Mouse (Mus musculus): ENCODE measurements around the gene Nps. TPM values are rescaled to one million over a fixed set of nuclear protein-coding genes. Genes with fewer than 3 reads are reported as not detected.
"Not testable (repeated sequence)": the region's sequence is repeated elsewhere in the genome, so short reads cannot be mapped to it uniquely, and the experiment has no call there.

The Nps gene
- not detected in 3 replicates for total RNA-seq (2017)

- not testable (repeated sequence) for ATAC-seq (replicated peaks; ENCODE audit: insufficient number of reproducible peaks, low FRiP score, low TSS enrichment, poor library complexity, severe bottlenecking)
These were observed at the start of gene Nps for GRCm38 (mm10) chr7:135258053-135258753. Nps (plus strand) TSS chr7:135258703.

- no peak for ATAC-seq (replicated peaks; ENCODE audit: insufficient number of reproducible peaks, low FRiP score, low TSS enrichment, poor library complexity, severe bottlenecking)
These were observed 49.4 kb upstream of the Nps start for GRCm38 (mm10) chr7:135208947-135209567.

- no peak for ATAC-seq (replicated peaks; ENCODE audit: insufficient number of reproducible peaks, low FRiP score, low TSS enrichment, poor library complexity, severe bottlenecking)
These were observed 48.2 kb upstream of the Nps start for GRCm38 (mm10) chr7:135210296-135210695.

DNA sequence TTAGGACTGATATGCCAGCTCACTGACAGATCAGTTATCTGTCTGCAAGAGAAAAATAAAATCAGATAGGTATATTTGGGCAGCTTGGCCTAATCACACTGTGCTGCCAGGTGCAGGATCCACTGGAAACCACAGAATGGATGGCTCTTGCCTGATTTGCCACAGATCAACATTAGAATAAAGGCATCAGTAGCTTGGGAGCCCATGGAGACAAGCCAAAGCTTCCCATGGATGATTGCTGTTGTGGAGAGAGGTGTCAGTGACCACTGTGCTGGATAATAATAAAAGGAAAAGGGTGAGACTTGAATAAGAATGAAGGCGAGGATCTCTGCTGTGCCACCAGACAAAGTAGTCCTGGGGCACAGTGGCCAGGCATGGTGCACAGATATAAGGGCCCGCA lies 47.7 kb upstream of the Nps start:
- no peak for ATAC-seq (replicated peaks; ENCODE audit: insufficient number of reproducible peaks, low FRiP score, low TSS enrichment, poor library complexity, severe bottlenecking)

- no peak for ATAC-seq (replicated peaks; ENCODE audit: insufficient number of reproducible peaks, low FRiP score, low TSS enrichment, poor library complexity, severe bottlenecking)
These were observed 46.0 kb upstream of the Nps start for GRCm38 (mm10) chr7:135212505-135212904.

DNA sequence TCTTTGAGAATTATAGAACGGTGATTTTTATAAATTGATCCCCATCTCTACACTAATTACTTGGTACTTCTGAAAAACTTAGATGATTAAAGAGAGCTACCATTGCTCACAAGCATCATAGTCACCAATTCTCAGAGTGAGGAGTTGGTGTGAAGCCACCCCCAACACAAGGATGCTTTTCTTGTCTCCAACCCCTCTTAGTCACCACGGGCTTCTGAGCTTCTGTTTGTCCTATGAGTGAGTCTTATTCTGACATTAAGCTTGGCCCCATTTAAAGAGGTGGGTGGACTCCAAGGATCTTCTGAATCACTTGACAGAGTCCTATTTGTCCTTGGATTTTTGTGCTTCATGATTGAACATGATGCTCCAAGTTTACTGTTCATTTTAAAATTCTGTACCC lies 37.0 kb upstream of the Nps start:
- no peak for ATAC-seq (replicated peaks; ENCODE audit: insufficient number of reproducible peaks, low FRiP score, low TSS enrichment, poor library complexity, severe bottlenecking)

- no peak for ATAC-seq (replicated peaks; ENCODE audit: insufficient number of reproducible peaks, low FRiP score, low TSS enrichment, poor library complexity, severe bottlenecking)
These were observed 32.5 kb upstream of the Nps start for GRCm38 (mm10) chr7:135226021-135226420.

DNA sequence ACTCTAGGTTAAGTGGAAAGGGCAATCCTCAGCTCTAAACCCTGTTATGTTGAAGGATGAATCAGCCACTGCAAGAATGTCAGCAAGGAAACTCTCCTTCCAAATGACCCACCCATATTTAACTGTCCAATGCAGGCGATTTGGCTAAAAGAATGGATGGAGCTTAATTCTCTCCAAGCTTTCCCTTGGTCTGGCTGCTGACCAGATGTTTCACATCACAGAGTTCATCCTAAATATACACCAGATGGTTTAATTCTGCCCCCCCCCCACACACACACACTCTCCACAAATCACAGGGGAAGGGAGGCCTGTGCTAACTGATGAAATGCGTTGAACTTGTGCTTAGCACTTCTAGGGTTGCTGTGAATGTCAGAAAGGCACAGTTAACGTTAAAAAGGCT lies 21.4 kb upstream of the Nps start:
- no peak for ATAC-seq (replicated peaks; ENCODE audit: insufficient number of reproducible peaks, low FRiP score, low TSS enrichment, poor library complexity, severe bottlenecking)

GRCm38 (mm10) chr7:135239441-135239840 lies 19.1 kb upstream of the Nps start:
- ATAC-seq (replicated peaks; ENCODE audit: insufficient number of reproducible peaks, low FRiP score, low TSS enrichment, poor library complexity, severe bottlenecking), result no peak

DNA sequence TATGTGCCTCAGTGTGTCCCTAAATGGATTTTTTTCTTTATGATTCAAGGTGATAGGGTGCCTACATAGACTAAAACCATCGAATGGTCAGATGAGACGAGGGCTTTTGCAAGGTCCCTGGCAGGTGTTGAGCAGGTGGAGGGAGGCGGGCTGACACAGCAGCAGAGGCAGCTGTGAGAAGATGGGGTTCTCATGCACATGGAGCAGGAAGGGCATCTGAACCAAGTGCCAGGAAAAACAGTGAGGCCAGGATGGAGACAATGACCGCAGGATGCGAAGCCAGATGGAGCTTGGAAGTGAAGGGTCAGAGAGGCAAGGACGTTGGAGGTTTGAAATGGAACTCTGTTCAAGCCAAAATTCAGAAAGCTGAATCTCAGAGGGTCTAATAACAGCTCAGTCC lies 18.5 kb upstream of the Nps start:
- ATAC-seq (replicated peaks; ENCODE audit: insufficient number of reproducible peaks, low FRiP score, low TSS enrichment, poor library complexity, severe bottlenecking), result no peak

- ATAC-seq (replicated peaks; ENCODE audit: insufficient number of reproducible peaks, low FRiP score, low TSS enrichment, poor library complexity, severe bottlenecking), result no peak
These were observed 17.9 kb upstream of the Nps start for GRCm38 (mm10) chr7:135240636-135241035.

- ATAC-seq (replicated peaks; ENCODE audit: insufficient number of reproducible peaks, low FRiP score, low TSS enrichment, poor library complexity, severe bottlenecking), result no peak
These were observed 14.2 kb upstream of the Nps start for GRCm38 (mm10) chr7:135244171-135244880.

DNA sequence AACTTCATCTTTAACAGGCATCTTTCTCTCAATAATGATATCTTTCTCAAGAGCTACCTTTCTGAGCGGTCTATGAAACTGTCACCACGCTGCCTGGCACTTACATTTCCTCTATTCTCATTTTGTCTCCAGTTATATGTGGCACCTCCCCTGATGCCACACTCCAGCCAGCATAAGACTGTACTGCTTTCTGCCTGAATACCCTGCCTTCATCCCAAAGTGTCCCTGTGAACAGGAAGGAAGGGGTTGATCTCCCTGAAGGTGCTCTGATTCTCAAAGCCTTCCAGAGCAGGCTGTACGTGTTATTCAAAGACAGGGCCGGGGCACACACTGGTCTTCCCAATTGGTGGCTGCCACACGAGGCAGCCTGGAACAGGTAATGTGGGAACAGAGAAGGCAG lies 12.1 kb upstream of the Nps start:
- ATAC-seq (replicated peaks; ENCODE audit: insufficient number of reproducible peaks, low FRiP score, low TSS enrichment, poor library complexity, severe bottlenecking), result no peak

DNA sequence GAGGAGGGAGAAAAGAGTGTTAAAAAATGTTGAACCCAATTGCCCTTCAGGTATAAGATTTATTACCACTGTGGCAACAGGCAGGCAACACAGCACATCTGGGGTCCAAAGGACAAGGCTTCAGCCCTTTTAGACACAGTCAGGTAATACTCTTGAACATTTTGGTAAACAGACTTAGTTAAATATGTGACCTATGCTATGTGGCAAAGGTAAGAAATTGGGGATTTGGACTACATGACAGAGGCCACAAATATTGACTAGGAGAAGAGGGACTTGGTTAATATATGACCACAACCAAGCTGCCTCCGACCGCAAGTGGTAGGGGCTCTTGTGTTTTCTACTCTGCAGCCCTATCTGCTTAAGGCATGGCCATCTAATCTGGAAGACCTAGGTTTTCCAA lies 5.3 kb upstream of the Nps start:
- ATAC-seq (replicated peaks; ENCODE audit: insufficient number of reproducible peaks, low FRiP score, low TSS enrichment, poor library complexity, severe bottlenecking), result no peak

DNA sequence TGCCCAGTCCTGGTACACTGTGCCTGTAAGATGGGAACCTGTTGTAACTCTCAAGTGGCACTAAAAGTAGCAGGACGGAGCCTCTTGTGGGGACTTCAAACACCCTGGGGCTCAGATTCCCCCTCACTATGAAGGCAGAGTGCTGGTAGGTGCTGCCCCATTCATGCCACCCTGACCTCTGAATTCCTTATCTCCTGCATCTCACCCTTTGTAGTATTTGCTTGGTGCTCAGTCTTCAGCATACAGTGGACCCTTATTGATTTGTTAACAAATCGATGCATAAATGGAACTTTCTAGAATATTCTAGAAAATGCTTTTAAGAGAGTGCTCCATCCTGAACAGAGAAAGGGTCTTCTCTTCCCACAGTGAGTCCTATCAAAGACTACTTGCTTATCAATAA lies 4.1 kb upstream of the Nps start:
- no peak for ATAC-seq (replicated peaks; ENCODE audit: insufficient number of reproducible peaks, low FRiP score, low TSS enrichment, poor library complexity, severe bottlenecking)

- no peak for ATAC-seq (replicated peaks; ENCODE audit: insufficient number of reproducible peaks, low FRiP score, low TSS enrichment, poor library complexity, severe bottlenecking)
These were observed 12.5 kb downstream of the Nps start for GRCm38 (mm10) chr7:135271011-135271410.

DNA sequence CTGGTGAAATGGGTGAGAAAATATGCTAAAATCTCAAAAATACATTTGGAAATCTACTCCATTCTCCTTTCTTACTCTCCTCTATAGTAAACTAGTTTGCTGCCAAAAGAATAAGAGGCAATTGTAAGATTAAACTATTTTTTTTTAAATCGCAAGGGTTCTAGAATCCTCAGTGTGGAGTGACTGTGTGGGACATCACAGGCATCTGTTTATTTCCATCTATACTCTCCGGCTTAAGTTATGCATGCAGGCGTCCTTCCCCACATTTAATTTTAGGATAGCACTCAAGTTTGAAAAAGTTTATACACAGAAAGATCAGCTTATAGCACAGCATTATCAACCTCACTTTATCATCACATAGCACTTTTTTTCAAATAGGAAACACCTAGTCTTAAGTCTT lies 24.7 kb downstream of the Nps start:
- ATAC-seq (replicated peaks; ENCODE audit: insufficient number of reproducible peaks, low FRiP score, low TSS enrichment, poor library complexity, severe bottlenecking), result no peak

DNA sequence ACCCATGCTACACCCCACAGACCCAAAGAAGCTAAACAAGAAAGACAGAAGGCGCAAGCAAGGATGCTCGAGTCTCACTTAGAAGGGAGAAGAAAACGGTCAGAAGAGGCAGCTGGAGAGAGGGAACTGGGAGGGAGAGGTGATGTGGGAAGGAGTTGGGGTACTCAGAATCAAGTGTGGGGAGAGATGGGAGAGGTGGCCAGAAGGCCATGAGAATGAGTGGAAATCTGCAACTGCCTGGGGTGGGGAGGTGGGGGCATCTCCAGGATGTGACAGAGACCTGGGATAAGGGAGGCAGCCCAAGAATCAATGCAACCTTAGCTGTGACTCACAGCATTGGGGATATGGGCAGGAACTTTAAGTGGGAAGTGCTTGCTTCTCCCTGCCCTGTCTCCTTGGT lies 31.5 kb downstream of the Nps start:
- ATAC-seq (replicated peaks; ENCODE audit: insufficient number of reproducible peaks, low FRiP score, low TSS enrichment, poor library complexity, severe bottlenecking), result no peak

DNA sequence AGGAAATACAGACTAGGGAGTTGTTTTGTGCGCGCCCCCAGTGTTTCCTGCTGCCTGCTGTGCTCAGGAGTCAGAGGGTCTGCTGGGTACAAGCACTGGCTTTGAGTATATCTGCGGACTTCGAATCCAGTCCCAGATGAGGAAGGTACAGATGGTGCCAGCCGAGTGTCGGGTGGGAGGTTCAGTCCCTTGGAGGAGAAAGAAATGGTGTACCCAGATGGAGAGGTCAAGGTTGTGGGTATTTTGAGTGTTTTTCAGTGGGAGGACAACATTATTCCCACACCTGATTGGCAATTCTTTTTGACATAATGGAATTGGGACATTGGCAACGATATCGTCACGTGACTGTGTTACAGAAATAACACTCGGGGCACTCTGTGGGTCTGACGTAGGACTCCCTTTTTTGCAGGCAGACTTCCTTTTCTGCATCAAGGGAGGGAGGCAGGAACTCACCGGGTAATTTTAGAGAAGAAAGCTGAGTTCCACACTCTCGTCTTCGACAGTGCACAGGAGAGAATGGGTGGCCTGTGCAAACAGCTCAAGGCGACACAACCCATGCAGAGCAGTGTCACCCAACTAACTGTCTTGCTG lies 33.2 kb downstream of the Nps start:
- ATAC-seq (replicated peaks; ENCODE audit: insufficient number of reproducible peaks, low FRiP score, low TSS enrichment, poor library complexity, severe bottlenecking), result no peak

GRCm38 (mm10) chr7:135294498-135294897 lies 36.0 kb downstream of the Nps start:
- ATAC-seq (replicated peaks; ENCODE audit: insufficient number of reproducible peaks, low FRiP score, low TSS enrichment, poor library complexity, severe bottlenecking), result no peak
